Mouse (Mus musculus): Measurements from ENCODE around the gene Tmem163. TPM values are rescaled to one million over a fixed set of nuclear protein-coding genes. Genes with fewer than 3 reads are reported as not detected.

The Tmem163 gene
- total RNA-seq, 2 experiments from 2014 or later, result 2.1 TPM; not detected in 1

GRCm38 (mm10) chr1:127444836-127445485 is 234.4 kb downstream of the Tmem163 start:
- ATAC-seq (replicated peaks; ENCODE audit: low FRiP score, poor library complexity, severe bottlenecking), result no peak

DNA sequence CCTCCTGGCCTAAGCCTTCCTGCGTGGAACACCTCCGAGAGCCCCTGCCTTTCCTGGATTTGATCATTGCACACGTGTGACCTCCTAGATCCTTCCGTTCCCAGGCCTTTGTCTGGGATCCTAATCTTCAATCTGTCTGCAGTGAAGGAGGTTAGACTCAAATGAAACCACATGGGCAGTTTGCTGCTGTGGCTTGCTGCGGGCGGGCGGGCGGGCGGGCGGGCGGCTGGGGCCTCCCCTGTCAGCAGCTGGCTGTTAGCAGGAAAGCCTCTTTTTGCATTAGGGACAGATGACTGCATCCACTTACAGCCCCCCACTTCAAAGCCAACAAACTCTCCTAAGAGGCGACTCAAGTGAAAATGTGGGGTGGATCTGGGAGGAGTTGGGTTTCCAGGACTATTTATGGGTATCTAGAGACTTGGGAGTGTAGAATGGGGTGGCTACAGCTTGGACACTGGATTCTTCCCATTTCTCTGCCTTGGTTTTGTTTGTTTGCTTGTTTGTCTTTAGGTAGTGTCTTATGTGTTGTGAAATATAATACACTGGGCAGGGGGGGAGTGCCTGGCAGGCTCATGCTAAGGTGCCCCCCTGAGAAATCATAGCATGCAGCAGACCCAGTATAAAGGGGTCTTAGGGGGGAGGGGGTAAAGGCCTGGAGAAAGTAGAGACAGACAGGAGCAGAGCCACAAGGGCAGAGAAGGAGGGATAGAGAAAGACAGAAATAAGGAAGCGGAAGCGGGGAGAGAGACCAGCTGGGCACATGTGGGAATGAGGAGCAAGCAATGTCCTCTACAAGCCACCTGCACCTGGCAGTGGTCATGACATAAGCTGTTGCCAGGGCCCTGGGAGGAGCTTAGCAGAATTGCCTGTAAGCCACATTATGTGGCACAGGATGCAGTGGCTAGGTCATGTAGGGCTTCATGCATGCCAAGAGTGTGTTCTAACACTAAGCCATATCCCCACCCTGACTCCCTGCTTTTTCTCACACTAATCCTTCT is 236.2 kb downstream of the Tmem163 start:
- ATAC-seq (replicated peaks; ENCODE audit: low FRiP score, poor library complexity, severe bottlenecking), result no peak

DNA sequence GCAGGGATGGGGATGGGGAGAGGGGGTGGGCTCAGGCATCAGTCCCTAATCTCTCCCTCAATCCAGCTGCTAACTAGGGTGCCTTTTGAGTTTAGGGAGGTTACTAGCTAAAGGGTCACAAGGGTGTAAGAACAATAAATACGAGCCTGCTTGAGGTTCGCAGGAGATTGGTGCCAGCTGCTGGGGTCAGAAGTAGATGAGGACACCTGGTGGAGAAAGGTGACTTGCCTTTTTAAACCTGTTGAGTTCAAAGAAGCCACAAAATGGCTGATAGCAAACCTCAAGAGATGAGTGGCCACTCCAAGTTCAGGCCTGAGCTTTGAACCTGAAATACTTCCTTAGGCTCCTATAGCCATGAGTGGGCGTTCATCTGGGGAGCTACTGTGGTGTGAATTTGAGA is 237.6 kb downstream of the Tmem163 start:
- ATAC-seq (replicated peaks; ENCODE audit: low FRiP score, poor library complexity, severe bottlenecking), result no peak

- ATAC-seq (replicated peaks; ENCODE audit: low FRiP score, poor library complexity, severe bottlenecking), result no peak
These were observed 238.3 kb downstream of the Tmem163 start for GRCm38 (mm10) chr1:127441007-127441406.

GRCm38 (mm10) chr1:127439452-127439891 is 239.9 kb downstream of the Tmem163 start:
- ATAC-seq (replicated peaks; ENCODE audit: low FRiP score, poor library complexity, severe bottlenecking), result no peak

DNA sequence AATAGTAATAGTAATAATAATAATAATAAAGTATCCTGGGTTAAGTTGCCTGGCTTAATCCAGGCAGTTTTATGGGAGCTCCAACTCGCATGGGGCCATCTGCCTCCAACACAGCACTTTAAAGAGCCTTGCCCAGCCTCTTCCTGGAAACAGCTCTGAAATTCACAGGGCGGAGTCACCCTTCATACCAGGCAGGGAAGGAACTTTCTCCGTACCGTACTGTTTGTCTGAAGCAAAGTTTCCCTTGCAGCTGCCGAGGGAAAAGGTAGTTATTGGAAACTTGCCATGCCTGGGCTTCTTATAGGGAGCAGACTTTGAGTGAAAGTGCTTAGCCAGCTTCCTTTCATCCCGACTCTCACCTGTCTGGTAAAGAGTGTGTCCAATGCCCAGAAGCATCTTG is 242.3 kb downstream of the Tmem163 start:
- ATAC-seq (replicated peaks; ENCODE audit: low FRiP score, poor library complexity, severe bottlenecking), result no peak

Other genes starting within 250 kb of the Tmem163 start
- 37.8 and 40.7 TPM in 2 replicates for gene Acmsd, start 49.9 kb upstream of the Tmem163 start, total RNA-seq (2015; ENCODE audit: low replicate concordance)
- gene Acmsd, start 49.9 kb upstream of the Tmem163 start, total RNA-seq (2017; ENCODE audit: low replicate concordance), result 19.8 and 22.7 TPM in 2 replicates
- 84.3 and 112 TPM in 2 replicates for gene Ccnt2, start 94.6 kb upstream of the Tmem163 start, total RNA-seq (2015; ENCODE audit: low replicate concordance)
- 111 and 112 TPM in 2 replicates for gene Ccnt2, start 94.6 kb upstream of the Tmem163 start, total RNA-seq (2017; ENCODE audit: low replicate concordance)
- gene Map3k19, start 175.5 kb upstream of the Tmem163 start, total RNA-seq (2015; ENCODE audit: low replicate concordance), result not detected in 2 replicates
- 0.30 and 0.39 TPM in 2 replicates for gene Map3k19, start 175.5 kb upstream of the Tmem163 start, total RNA-seq (2017; ENCODE audit: low replicate concordance)
- 7.9 and 20.5 TPM in 2 replicates for gene Rab3gap1, start 189.2 kb upstream of the Tmem163 start, total RNA-seq (2015; ENCODE audit: low replicate concordance)
- 17.3 and 19.6 TPM in 2 replicates for gene Rab3gap1, start 189.2 kb upstream of the Tmem163 start, total RNA-seq (2017; ENCODE audit: low replicate concordance)

Data from erythroid progenitor cell, adult 5-6 weeks (primary cell).